Mouse (Mus musculus) embryonic fibroblast, embryonic 13.5 days (primary cell): Measurements from ENCODE around the gene Olfr1111. TPM values are rescaled to one million over a fixed set of nuclear protein-coding genes. Genes with fewer than 3 reads are reported as not detected.
"Not testable (repeated sequence)": the region's sequence is repeated elsewhere in the genome, so short reads cannot be mapped to it uniquely, and the experiment has no call there.

Source experiments
- H3K27ac ChIP-seq: 2 replicates; pipeline ENCODE4 v1.5.1; 2012; ENCODE audit warnings: low read length, control low read depth, inconsistent platforms; ENCODE audit not compliant: insufficient read depth
- H3K4me1 ChIP-seq: 2 replicates; pipeline ENCODE4 v1.6.1; 2011; ENCODE audit warnings: low read length; ENCODE audit not compliant: control insufficient read depth, insufficient read depth
- H3K4me3 ChIP-seq: 2 replicates; pipeline ENCODE4 v1.5.1; 2011; ENCODE audit warnings: mild to moderate bottlenecking, control low read depth, low read length; ENCODE audit not compliant: insufficient read depth
- CTCF ChIP-seq: IDR thresholded peaks from 2 replicates; pipeline ENCODE4 v1.5.1; 2011; ENCODE audit warnings: mild to moderate bottlenecking, control low read depth, low read length, moderate library complexity, borderline replicate concordance; ENCODE audit not compliant: insufficient read depth
- POLR2A ChIP-seq: IDR thresholded peaks from 2 replicates; pipeline ENCODE4 v1.6.1; 2011; ENCODE audit warnings: low read depth, mild to moderate bottlenecking, control low read depth, low read length, moderate library complexity
- polyA plus RNA-seq: library from polyadenylated mRNA; stranded (reverse); fragments of >200 nt; gene quantifications from 2 replicates; pipeline ENCODE4 v1.2.4, GENCODE M21; 2011; ENCODE audit warnings: low read depth; ENCODE audit not compliant: missing spikeins, insufficient read length

The Olfr1111 gene
- polyA plus RNA-seq, result not detected in 2 replicates

GRCm38 (mm10) chr2:87152524-87152923, at the start of gene Olfr1111:
Olfr1111 (minus strand) TSS chr2:87152624.
- no peak for TF ChIP-seq CTCF
- TF ChIP-seq POLR2A, result no peak
- H3K27ac ChIP-seq, result no peak within 1 kb of the TSS
- no peaks in the 10 kb centered on the region for H3K4me1 ChIP-seq
- H3K4me3 ChIP-seq, result no peak within 1 kb of the TSS

- TF ChIP-seq CTCF (no peak), POLR2A (no peak)
- H3K4me1 ChIP-seq, result no peaks in the 10 kb centered on the region
Observed at GRCm38 (mm10) chr2:87187498-87187897, 35.1 kb upstream of the Olfr1111 start, which contains the start of gene Olfr1112. Olfr1112 (plus strand) TSS chr2:87187798.

GRCm38 (mm10) chr2:87167731-87168130, 15.3 kb upstream of the Olfr1111 start:
- not testable (repeated sequence) for H3K27ac ChIP-seq, H3K4me1 ChIP-seq, H3K4me3 ChIP-seq

More at GRCm38 (mm10) chr2:87187498-87187897, 35.1 kb upstream of the Olfr1111 start, which contains the start of gene Olfr1112:
- H3K4me3 ChIP-seq, result no peak within 1 kb of the TSS
- no peak within 1 kb of the TSS for H3K27ac ChIP-seq

GRCm38 (mm10) chr2:87140200-87140599, 12.2 kb downstream of the Olfr1111 start, which contains the start of gene Olfr1110:
Olfr1110 (minus strand) TSS chr2:87140300.
- no peak within 1 kb of the TSS for H3K27ac ChIP-seq
- no peak within 1 kb of the TSS for H3K4me3 ChIP-seq
- TF ChIP-seq CTCF (no peak), POLR2A (no peak)
- no peaks in the 10 kb centered on the region for H3K4me1 ChIP-seq

GRCm38 (mm10) chr2:87114467-87114866, 38.0 kb downstream of the Olfr1111 start, which contains the start of gene Olfr259:
Olfr259 (minus strand) TSS chr2:87114567.
- Histone ChIP-seq H3K4me3 (no peak within 1 kb of the TSS), H3K27ac (no peak within 1 kb of the TSS), H3K4me1 (no peaks in the 10 kb centered on the region)
- no peak for TF ChIP-seq POLR2A
- no peak for TF ChIP-seq CTCF

Other genes starting within 250 kb of the Olfr1111 start
- gene Olfr1098, start 228.1 kb downstream of the Olfr1111 start, polyA plus RNA-seq, result not detected in 2 replicates
- gene Olfr1099, start 191.9 kb downstream of the Olfr1111 start, polyA plus RNA-seq, result not detected in 2 replicates
- gene Olfr1100, start 172.7 kb downstream of the Olfr1111 start, polyA plus RNA-seq, result not detected in 2 replicates
- not detected in 2 replicates for gene Olfr1101, start 161.4 kb downstream of the Olfr1111 start, polyA plus RNA-seq
- gene Olfr1102, start 154.2 kb downstream of the Olfr1111 start, polyA plus RNA-seq, result not detected in 2 replicates
- not detected in 2 replicates for gene Olfr1104, start 125.5 kb downstream of the Olfr1111 start, polyA plus RNA-seq
- gene Olfr1105, start 116.1 kb downstream of the Olfr1111 start, polyA plus RNA-seq, result not detected in 2 replicates
- not detected in 2 replicates for gene Olfr1106, start 100.4 kb downstream of the Olfr1111 start, polyA plus RNA-seq
- not detected in 2 replicates for gene Olfr1107, start 76.8 kb downstream of the Olfr1111 start, polyA plus RNA-seq
- not detected in 2 replicates for gene Olfr1109, start 56.6 kb downstream of the Olfr1111 start, polyA plus RNA-seq
- gene Olfr259, start 38.1 kb downstream of the Olfr1111 start, polyA plus RNA-seq, result not detected in 2 replicates
- not detected in 2 replicates for gene Olfr1110, start 12.3 kb downstream of the Olfr1111 start, polyA plus RNA-seq
- not detected in 2 replicates for gene Olfr1112, start 35.2 kb upstream of the Olfr1111 start, polyA plus RNA-seq
- not detected in 2 replicates for gene Olfr1113, start 56.3 kb upstream of the Olfr1111 start, polyA plus RNA-seq
- not detected in 2 replicates for gene Olfr1115, start 95.4 kb upstream of the Olfr1111 start, polyA plus RNA-seq
- gene Olfr1116, start 114.9 kb upstream of the Olfr1111 start, polyA plus RNA-seq, result not detected in 2 replicates
- gene Olfr1118, start 155.0 kb upstream of the Olfr1111 start, polyA plus RNA-seq, result not detected in 2 replicates
- not detected in 2 replicates for gene Olfr1120, start 202.2 kb upstream of the Olfr1111 start, polyA plus RNA-seq
- gene Olfr1121, start 217.3 kb upstream of the Olfr1111 start, polyA plus RNA-seq, result not detected in 2 replicates
- not detected in 2 replicates for gene Olfr1122, start 233.2 kb upstream of the Olfr1111 start, polyA plus RNA-seq